Mouse (Mus musculus) kidney, adult 2 months (tissue): ENCODE results near the gene Dido1.

Experiments used
- CTCF ChIP-seq: fragments of 200-500 bp; conservative IDR thresholded peaks from 2 replicates; pipeline ENCODE4 v1.5.1; 2011; ENCODE audit warnings: low read depth, mild to moderate bottlenecking, control low read depth, low read length, moderate library complexity, mixed read lengths; ENCODE audit not compliant: insufficient read depth, insufficient read length
- POLR2A ChIP-seq: fragments of 200-500 bp; IDR thresholded peaks from one replicate; pipeline ENCODE4 v1.6.1; 2011; ENCODE audit warnings: low read depth, low read length, control low read depth

DNA sequence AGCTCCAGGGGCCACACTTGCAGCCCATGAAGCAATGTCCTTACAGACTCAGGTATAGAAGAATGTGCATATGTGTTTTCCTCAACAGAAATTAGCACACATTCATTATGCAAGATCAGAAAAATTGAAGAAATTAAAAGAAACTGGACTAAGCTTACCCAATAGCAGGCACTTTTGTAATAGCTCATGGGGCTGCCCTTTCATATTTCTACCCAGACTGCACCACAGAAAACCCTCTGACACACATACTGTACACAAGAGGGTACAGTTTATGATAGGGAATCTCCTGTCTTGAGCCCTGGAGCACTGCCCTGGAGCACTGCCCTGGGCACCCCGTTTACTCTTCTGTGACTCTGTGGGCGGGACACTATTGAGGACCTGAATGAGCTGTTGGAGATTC lies 28.2 kb upstream of the Dido1 start:
- TF ChIP-seq CTCF (no peak), POLR2A (no peak)
